Mouse (Mus musculus) limb, embryonic 11.5 days (tissue): Measurements from ENCODE around the gene Slc38a9. TPM values are rescaled to one million over a fixed set of nuclear protein-coding genes. Genes with fewer than 3 reads are reported as not detected.

Source experiments
- ATAC-seq: fragments of 200-750 bp; cut with Nextera tagmentation; 2 replicates; pipeline ENCODE4 v1.8.0; 2017; ENCODE audit warnings: low read depth; ENCODE audit not compliant: insufficient number of reproducible peaks, low FRiP score, low TSS enrichment
- DNase-seq: peaks from one replicate; pipeline ENCODE4 v3.0.0-alpha.2; 2015; ENCODE audit warnings: low spot score
- H3K27ac ChIP-seq: fragments of 300-500 bp; sonication (generic); replicated peaks from 2 replicates; pipeline ENCODE4 v1.5.1; 2014; ENCODE audit warnings: low read depth, mild to moderate bottlenecking, low read length
- H3K27me3 ChIP-seq: fragments of 300-500 bp; sonication (generic); 2 replicates; pipeline ENCODE4 v1.6.1; 2014; ENCODE audit warnings: mild to moderate bottlenecking, low read length, mixed read lengths; ENCODE audit not compliant: control insufficient read depth, insufficient read depth
- H3K36me3 ChIP-seq: fragments of 300-500 bp; sonication (generic); 2 replicates; pipeline ENCODE4 v1.6.1; 2014; ENCODE audit warnings: mild to moderate bottlenecking, low read length, moderate library complexity, mixed read lengths; ENCODE audit not compliant: control insufficient read depth, insufficient read depth
- H3K4me1 ChIP-seq: fragments of 300-500 bp; sonication (generic); 2 replicates; pipeline ENCODE4 v1.6.1; 2014; ENCODE audit warnings: low read length, mixed read lengths; ENCODE audit not compliant: control insufficient read depth, insufficient read depth
- H3K4me2 ChIP-seq: fragments of 300-500 bp; sonication (generic); 2 replicates; pipeline ENCODE4 v1.6.1; 2014; ENCODE audit warnings: low read depth, mild to moderate bottlenecking, moderate library complexity; ENCODE audit not compliant: severe bottlenecking
- H3K4me3 ChIP-seq: fragments of 300-500 bp; sonication (generic); 2 replicates; pipeline ENCODE4 v1.5.1; 2014; ENCODE audit warnings: low read depth, low read length
- H3K9ac ChIP-seq: fragments of 300-500 bp; sonication (generic); 2 replicates; pipeline ENCODE4 v1.6.1; 2014; ENCODE audit warnings: mild to moderate bottlenecking, low read length
- H3K9me3 ChIP-seq: fragments of 300-500 bp; sonication (generic); 2 replicates; pipeline ENCODE4 v1.6.1; 2016; ENCODE audit warnings: low read length; ENCODE audit not compliant: control insufficient read depth
- WGBS: fragments of 180-500 bp; shearing (Covaris S2); extraction: QIAGEN DNeasy Blood & Tissue Kit; methylation state at CpG from one replicate; pipeline ENCODE4 v1.1.7; 2014; 5-methylcytosine and 5-hydroxymethylcytosine counted together
- polyA plus RNA-seq: library from polyadenylated mRNA; unstranded; fragments of >200 nt; fragmentation: Nextera tagmentation; extraction: Ambion mirVana; gene quantifications from 2 replicates; pipeline ENCODE4 v1.2.1, GENCODE M21; 2014

The Slc38a9 gene
- polyA plus RNA-seq, 1 experiment from 2014 or later, result 11.7 TPM

DNA sequence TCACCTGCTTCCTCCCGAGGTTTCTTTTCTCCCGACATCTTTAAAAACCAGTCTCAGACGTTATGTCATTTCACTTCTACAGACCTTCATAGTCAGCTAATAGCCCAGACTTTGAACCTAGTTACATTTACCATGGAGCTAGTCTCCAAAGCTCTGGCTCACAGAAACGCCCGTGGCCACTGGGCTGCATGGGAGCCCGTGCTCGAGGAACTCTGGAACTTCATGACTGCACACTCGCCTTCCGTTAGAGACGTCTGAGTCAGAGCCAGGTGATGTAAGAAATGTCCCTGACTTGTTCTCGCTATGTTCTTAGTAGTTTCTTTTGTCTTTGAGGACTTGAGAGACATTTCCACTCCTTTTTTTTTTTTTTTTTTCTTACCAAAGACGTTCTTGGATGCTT, 72.8 kb downstream of the Slc38a9 start:
- ATAC-seq (no peak), DNase-seq (no peak)
- Histone ChIP-seq H3K4me2 (no peak overlapping the region), H3K9ac (no peak overlapping the region), H3K27ac (no peak overlapping the region), H3K36me3 (no peaks in the 10 kb centered on the region), H3K4me3 (no peak overlapping the region), H3K27me3 (no peaks in the 10 kb centered on the region), H3K4me1 (no peaks in the 10 kb centered on the region), H3K9me3 (no peaks in the 10 kb centered on the region)
- WGBS, result 91% methylated on average over 12 of the region's 12 CpGs

DNA sequence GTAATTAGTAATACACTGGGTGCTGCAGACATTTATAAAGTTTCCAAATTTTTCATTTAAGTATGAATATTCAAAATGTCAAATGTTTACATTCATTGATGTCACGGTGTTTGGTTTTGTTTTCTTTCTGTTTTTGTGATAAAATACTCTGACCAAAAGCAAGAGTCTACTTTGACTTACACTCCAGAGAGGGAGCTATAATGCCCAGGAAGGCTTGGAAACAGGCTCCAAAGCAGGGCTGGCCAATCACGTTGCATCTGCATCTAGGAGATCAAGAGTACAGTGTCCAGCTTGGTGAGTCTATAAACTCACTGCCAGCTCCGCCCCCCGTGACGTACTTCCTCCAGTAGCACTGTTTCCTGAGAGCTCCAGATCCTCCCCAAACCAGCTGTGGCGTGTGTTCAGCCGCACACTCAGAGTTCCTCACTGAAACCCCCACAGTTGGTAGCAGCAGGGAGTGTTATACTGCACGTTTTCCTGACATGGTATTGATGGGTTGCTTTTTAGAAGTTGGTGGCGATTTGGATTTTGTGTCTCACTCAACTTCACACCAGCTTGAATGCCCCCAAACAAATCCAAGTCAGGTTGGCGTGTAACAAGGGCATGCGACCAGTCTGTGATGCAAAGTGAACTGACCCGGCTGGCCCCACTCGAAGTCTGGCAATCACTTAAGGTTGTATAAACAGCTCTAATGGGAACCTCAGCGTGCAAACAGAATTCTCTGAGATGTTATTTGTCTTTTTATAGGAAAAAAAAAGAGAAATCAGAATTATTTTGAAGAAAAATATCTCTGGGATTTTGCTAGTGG, 74.6 kb downstream of the Slc38a9 start:
- H3K4me3 ChIP-seq, result no peak overlapping the region
- 76% methylated on average over 14 of the region's 14 CpGs for WGBS
- no peak overlapping the region for H3K27ac ChIP-seq
- no peak for DNase-seq
- no peaks in the 10 kb centered on the region for H3K36me3 ChIP-seq
- no peak for ATAC-seq
- no peak overlapping the region for H3K4me2 ChIP-seq
- no peaks in the 10 kb centered on the region for H3K4me1 ChIP-seq
- no peak overlapping the region for H3K9ac ChIP-seq
- H3K9me3 ChIP-seq, result no peaks in the 10 kb centered on the region
- H3K27me3 ChIP-seq, result no peaks in the 10 kb centered on the region

DNA sequence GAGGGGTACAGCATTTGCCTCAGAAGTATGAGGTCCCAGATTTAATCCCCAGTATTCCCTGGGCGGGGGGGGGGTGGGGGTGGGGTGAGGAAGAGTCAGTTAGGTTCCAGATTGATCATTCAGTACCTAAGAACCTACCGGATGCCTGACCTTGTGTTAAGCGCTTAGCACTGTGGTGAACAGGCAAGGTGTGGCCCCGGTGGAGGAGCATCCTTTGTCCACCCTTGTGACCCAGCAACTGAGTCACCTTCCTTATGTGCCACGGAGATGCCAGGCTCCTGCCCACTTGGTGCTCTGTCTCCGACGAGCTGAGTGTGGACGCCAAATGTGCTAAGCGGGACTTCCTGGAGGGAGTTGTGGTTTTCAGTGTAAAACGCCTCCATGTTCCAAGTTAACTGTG, 75.9 kb downstream of the Slc38a9 start:
- no peak overlapping the region for H3K9ac ChIP-seq
- no peak overlapping the region for H3K4me2 ChIP-seq
- H3K27me3 ChIP-seq, result no peaks in the 10 kb centered on the region
- no peak overlapping the region for H3K4me3 ChIP-seq
- no peaks in the 10 kb centered on the region for H3K36me3 ChIP-seq
- DNase-seq, result no peak
- 89% methylated on average over 10 of the region's 10 CpGs for WGBS
- ATAC-seq, result no peak
- no peaks in the 10 kb centered on the region for H3K4me1 ChIP-seq
- H3K9me3 ChIP-seq, result no peaks in the 10 kb centered on the region
- H3K27ac ChIP-seq, result no peak overlapping the region

DNA sequence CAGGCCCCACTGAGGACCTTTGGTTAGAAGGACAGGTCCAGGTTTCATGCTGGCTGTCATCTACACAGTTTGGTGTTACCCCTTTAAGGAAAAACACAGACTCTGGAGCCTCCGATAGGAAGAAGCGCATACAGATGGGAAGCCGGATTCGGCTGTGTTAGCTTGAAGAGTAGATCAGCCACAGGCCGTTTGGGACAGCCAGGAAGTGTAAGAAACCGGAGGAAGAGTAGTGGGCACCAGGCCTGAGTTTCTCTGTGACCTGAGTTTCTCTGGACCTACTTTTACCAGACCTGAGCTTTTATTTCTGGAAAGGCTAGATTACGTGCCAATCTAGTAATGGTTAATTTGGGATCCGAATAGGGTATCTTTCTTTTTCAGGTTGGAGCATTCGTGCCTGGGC, 76.6 kb downstream of the Slc38a9 start:
- WGBS, result 79% methylated on average over 9 of the region's 9 CpGs
- ATAC-seq (no peak), DNase-seq (no peak)
- Histone ChIP-seq H3K27ac (no peak overlapping the region), H3K4me1 (no peaks in the 10 kb centered on the region), H3K4me2 (no peak overlapping the region), H3K9me3 (no peaks in the 10 kb centered on the region), H3K9ac (no peak overlapping the region), H3K27me3 (no peaks in the 10 kb centered on the region), H3K4me3 (no peak overlapping the region), H3K36me3 (no peaks in the 10 kb centered on the region)

DNA sequence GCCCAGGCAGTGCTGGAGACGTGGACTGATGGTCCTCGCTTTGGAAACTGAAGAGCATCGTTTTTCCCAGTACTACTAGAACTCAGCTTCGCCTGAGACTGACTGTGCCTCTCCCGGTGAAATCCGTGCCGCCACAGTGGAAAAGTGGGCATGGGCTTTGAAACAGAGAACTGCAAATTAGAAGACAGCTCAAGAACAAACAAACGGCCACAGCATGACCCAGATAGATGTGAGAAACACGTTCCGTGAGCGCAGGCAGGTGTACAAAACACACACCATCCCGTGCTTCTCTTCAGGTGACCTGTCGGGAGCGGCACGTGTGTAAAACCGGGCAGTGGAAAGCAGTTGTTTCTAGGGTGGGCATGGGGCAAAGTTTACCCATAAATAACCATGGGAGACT, 77.5 kb downstream of the Slc38a9 start:
- Histone ChIP-seq H3K9me3 (no peaks in the 10 kb centered on the region), H3K27ac (no peak overlapping the region), H3K36me3 (no peaks in the 10 kb centered on the region), H3K4me3 (no peak overlapping the region), H3K4me1 (no peaks in the 10 kb centered on the region), H3K9ac (no peak overlapping the region), H3K4me2 (no peak overlapping the region), H3K27me3 (no peaks in the 10 kb centered on the region)
- DNase-seq (no peak), ATAC-seq (no peak)
- WGBS, result 87% methylated on average over 16 of the region's 16 CpGs

DNA sequence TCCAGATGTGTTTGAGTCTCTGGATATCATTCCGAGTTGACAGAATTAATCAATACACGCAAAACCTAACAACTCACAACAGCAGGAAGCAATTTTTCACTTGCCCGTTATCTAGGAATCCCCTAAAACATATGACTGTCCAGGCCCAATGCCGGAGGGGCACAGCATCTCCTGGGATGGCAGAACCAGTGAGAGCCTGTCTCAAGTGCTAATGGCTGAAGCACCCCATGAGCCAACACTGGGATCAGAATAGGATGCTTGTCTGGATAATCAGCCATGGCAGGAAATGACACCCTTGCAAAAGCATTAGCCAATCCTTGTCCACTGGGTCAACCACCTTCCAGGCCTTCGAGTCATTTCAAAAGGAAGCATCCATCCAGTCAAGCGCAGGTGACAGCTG, 79.5 kb downstream of the Slc38a9 start:
- H3K9ac ChIP-seq, result no peak overlapping the region
- ATAC-seq (no peak), DNase-seq (no peak)
- H3K4me3 ChIP-seq, result no peak overlapping the region
- no peaks in the 10 kb centered on the region for H3K27me3 ChIP-seq
- H3K4me2 ChIP-seq, result no peak overlapping the region
- no peaks in the 10 kb centered on the region for H3K9me3 ChIP-seq
- H3K36me3 ChIP-seq, result no peaks in the 10 kb centered on the region
- WGBS, result 45% methylated on average over 6 of the region's 6 CpGs
- H3K27ac ChIP-seq, result no peak overlapping the region
- no peaks in the 10 kb centered on the region for H3K4me1 ChIP-seq

DNA sequence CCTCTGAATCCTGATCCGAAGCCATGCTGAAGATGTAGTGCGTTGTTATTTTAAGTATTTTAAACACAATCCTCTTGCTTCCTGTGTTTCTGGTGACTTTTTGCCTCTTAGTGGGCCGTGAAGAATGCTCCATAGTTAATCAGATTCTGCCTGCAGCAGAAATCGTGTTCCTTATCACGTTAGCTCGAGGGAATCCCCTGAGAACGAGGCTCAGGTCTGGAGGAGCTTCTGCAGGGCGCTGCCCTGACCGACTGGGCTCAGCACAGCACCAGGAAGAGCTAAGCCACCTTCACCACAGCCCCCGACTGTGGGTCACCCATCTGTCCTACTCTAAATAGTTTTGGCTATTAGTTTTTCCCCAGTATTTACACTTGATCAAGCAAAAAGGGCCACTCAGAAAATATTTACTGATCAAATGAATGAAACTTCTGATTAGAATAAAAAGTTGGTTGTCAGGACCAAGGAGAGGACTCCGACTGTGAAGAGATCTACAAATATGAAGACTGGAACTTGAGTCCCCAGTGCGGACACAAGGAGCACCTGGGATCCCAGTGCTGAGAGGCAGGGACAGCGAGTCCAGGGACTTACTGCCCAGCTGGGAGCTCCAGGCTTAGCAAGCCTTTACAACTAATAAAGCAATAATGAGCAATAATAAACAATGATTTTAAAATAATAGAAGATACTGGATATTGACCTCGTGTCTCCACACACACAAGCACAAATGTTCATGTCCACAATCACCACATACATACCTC, 81.7 kb downstream of the Slc38a9 start:
- Histone ChIP-seq H3K36me3 (no peaks in the 10 kb centered on the region), H3K4me1 (no peaks in the 10 kb centered on the region), H3K27ac (no peak overlapping the region), H3K9me3 (no peaks in the 10 kb centered on the region), H3K4me3 (no peak overlapping the region), H3K27me3 (no peaks in the 10 kb centered on the region), H3K9ac (no peak overlapping the region), H3K4me2 (no peak overlapping the region)
- WGBS, result 69% methylated on average over 14 of the region's 14 CpGs
- ATAC-seq (no peak), DNase-seq (no peak)

DNA sequence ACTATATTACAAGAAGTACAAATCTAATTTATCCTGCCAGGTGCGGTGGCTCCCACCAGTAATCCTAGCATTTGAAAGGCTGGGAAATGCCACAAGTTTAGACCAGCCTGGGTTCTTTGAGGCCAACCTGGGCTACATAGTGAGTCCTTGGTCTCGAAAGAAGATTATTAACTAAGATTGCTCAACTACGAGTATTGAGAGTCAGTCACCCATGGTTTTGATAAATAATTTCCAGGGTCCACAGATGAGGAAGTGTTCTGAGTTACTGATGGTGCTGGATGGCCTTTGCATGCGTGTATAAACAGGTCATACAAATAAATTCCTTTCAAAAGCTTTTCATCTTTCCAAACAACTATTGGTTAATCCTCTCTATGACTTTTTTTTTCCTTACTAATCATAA, 83.1 kb downstream of the Slc38a9 start:
- 82% methylated on average over 4 of the region's 4 CpGs for WGBS
- Histone ChIP-seq H3K36me3 (no peaks in the 10 kb centered on the region), H3K4me3 (no peak overlapping the region), H3K27me3 (no peaks in the 10 kb centered on the region), H3K9me3 (no peaks in the 10 kb centered on the region), H3K9ac (no peak overlapping the region), H3K4me2 (no peak overlapping the region), H3K27ac (no peak overlapping the region), H3K4me1 (no peaks in the 10 kb centered on the region)
- DNase-seq (no peak), ATAC-seq (no peak)
